Mouse (Mus musculus) CH12.LX (cell line): ENCODE measurements at regions not wholly inside any gene's neighbourhood (a gene's known extent, or its start where the extent isn't known, plus 50 kb on each side); places are given as distances from the start of the nearest gene placed in this dataset.

ENCODE experiments used
- BHLHE40 ChIP-seq: IDR thresholded peaks from 2 replicates; pipeline ENCODE4 v1.6.1; 2011; ENCODE audit warnings: mild to moderate bottlenecking, low read depth, low read length, improper control_type of control experiment
- CHD1 ChIP-seq: IDR thresholded peaks from 2 replicates; pipeline ENCODE4 v1.6.1; 2012; ENCODE audit warnings: low read depth, low read length, improper control_type of control experiment, inconsistent platforms
- CHD2 ChIP-seq: IDR thresholded peaks from 2 replicates; pipeline ENCODE4 v1.6.1; 2011; ENCODE audit warnings: low read length, improper control_type of control experiment
- CTCF ChIP-seq, 2 experiments: IDR thresholded peaks in 1 of 2; conservative IDR thresholded peaks in 1 of 2; 2 replicates each; pipeline ENCODE4 v1.5.1; 2011 to 2012; ENCODE audit warnings: low read depth in 2 of 2, low read length in 2 of 2, improper control_type of control experiment in 1 of 2, inconsistent platforms in 1 of 2, mild to moderate bottlenecking in 1 of 2, moderate library complexity in 1 of 2
- ETS1 ChIP-seq: conservative IDR thresholded peaks from 2 replicates; pipeline ENCODE4 v1.6.1; 2012; ENCODE audit warnings: low read depth, mild to moderate bottlenecking, inconsistent platforms, low read length, improper control_type of control experiment, moderate library complexity
- GABPA ChIP-seq: IDR thresholded peaks from 2 replicates; pipeline ENCODE4 v1.6.1; 2012; ENCODE audit warnings: low read depth, low read length, improper control_type of control experiment, inconsistent platforms; ENCODE audit not compliant: insufficient replicate concordance
- HCFC1 ChIP-seq: IDR thresholded peaks from 2 replicates; pipeline ENCODE4 v1.6.1; 2012; ENCODE audit warnings: low read depth, mild to moderate bottlenecking, inconsistent platforms, low read length, improper control_type of control experiment
- MEF2A ChIP-seq: IDR thresholded peaks from 2 replicates; pipeline ENCODE4 v1.6.1; 2014; ENCODE audit warnings: low read depth, mild to moderate bottlenecking, inconsistent platforms, low read length, improper control_type of control experiment, borderline replicate concordance
- TCF12 ChIP-seq: IDR thresholded peaks from 2 replicates; pipeline ENCODE4 v1.6.1; 2014; ENCODE audit warnings: low read depth, mild to moderate bottlenecking, inconsistent platforms, low read length, improper control_type of control experiment
- UBTF ChIP-seq: IDR thresholded peaks from 2 replicates; pipeline ENCODE4 v1.6.1; 2012; ENCODE audit warnings: low read depth, mild to moderate bottlenecking, inconsistent platforms, low read length, improper control_type of control experiment, moderate library complexity
- ZKSCAN1 ChIP-seq: IDR thresholded peaks from 2 replicates; pipeline ENCODE4 v1.6.1; 2012; ENCODE audit warnings: low read depth, inconsistent platforms, low read length, improper control_type of control experiment, borderline replicate concordance

- TF ChIP-seq TCF12 (no peak), ZKSCAN1 (no peak), BHLHE40 (no peak), CHD2 (no peak), CTCF (conservative IDR thresholded peaks at IDR 0.05 in 1 of 2, IDR thresholded peaks at IDR 0.05 in 1 of 2; ENCODE audit: low read depth in 2 of 2, low read length in 2 of 2) (peak; percentile 36 to 40), CHD1 (no peak), HCFC1 (no peak), ETS1 (no peak), UBTF (no peak), GABPA (no peak), MEF2A (no peak)
Measured at GRCm38 (mm10) chr6:140995340-140996135, 253.5 kb upstream of the Pde3a start.
